Mouse (Mus musculus): Measurements from ENCODE around the gene Slc12a1. TPM values are rescaled to one million over a fixed set of nuclear protein-coding genes. Genes with fewer than 3 reads are reported as not detected.

Slc12a1 gene
- polyA plus RNA-seq, 2 experiments = 0.06 TPM

- Histone ChIP-seq H3K9me3 (ENCODE audit: control insufficient read depth, low read length) (no peaks in the 10 kb centered on the region), H3K4me2 (replicated peaks; ENCODE audit: low read depth, low read length, severe bottlenecking) (peak overlapping the region; percentile 67), H3K27ac (replicated peaks; ENCODE audit: low read depth, low read length) (peak overlapping the region; percentile 95), H3K27me3 (ENCODE audit: control insufficient read depth, insufficient read depth, low read length) (no peaks in the 10 kb centered on the region), H3K36me3 (ENCODE audit: control insufficient read depth, insufficient read depth, low read length) (peaks cover 24% of the 10 kb centered on the region), H3K4me1 (ENCODE audit: control insufficient read depth, insufficient read depth, low read length) (peaks cover 9% of the 10 kb centered on the region), H3K9ac (ENCODE audit: low read depth, low read length, severe bottlenecking) (peak overlapping the region; percentile 88), H3K4me3 (replicated peaks; ENCODE audit: low read length) (peak overlapping the region; percentile 75)
- WGBS = under 1% methylated on average over 8 of the region's 8 CpGs
- ATAC-seq (ENCODE audit: low FRiP score, low read depth) (no peak), DNase-seq (ENCODE audit: low spot score) (peak; percentile 27)
- no peak for TF ChIP-seq POLR2A (IDR thresholded peaks at IDR 0.05; ENCODE audit: borderline replicate concordance, extremely low read depth, insufficient read depth, insufficient read length)
These were observed 96.0 kb downstream of the Slc12a1 start for GRCm38 (mm10) chr2:125248256-125248655.

GRCm38 (mm10) chr2:125249339-125249738 is 97.0 kb downstream of the Slc12a1 start:
- Histone ChIP-seq H3K27ac (replicated peaks; ENCODE audit: low read depth, low read length) (no peak overlapping the region), H3K9me3 (ENCODE audit: control insufficient read depth, low read length) (no peaks in the 10 kb centered on the region), H3K4me2 (replicated peaks; ENCODE audit: low read depth, low read length, severe bottlenecking) (peak overlapping the region; percentile 67; the same call in 1 of the 2 replicates), H3K9ac (ENCODE audit: low read depth, low read length, severe bottlenecking) (no peak overlapping the region), H3K4me1 (ENCODE audit: control insufficient read depth, insufficient read depth, low read length) (peaks cover 9% of the 10 kb centered on the region), H3K27me3 (ENCODE audit: control insufficient read depth, insufficient read depth, low read length) (no peaks in the 10 kb centered on the region), H3K4me3 (replicated peaks; ENCODE audit: low read length) (peak overlapping the region; percentile 75; the same call in 1 of the 2 replicates), H3K36me3 (ENCODE audit: control insufficient read depth, insufficient read depth, low read length) (peaks cover 35% of the 10 kb centered on the region)
- 86% methylated on average over 4 of the region's 4 CpGs for WGBS
- no peak for TF ChIP-seq POLR2A (IDR thresholded peaks at IDR 0.05; ENCODE audit: borderline replicate concordance, extremely low read depth, insufficient read depth, insufficient read length)
- DNase-seq (ENCODE audit: low spot score) (no peak), ATAC-seq (ENCODE audit: low FRiP score, low read depth) (no peak)

- Histone ChIP-seq H3K36me3 (ENCODE audit: control insufficient read depth, insufficient read depth, low read length) (peaks cover 40% of the 10 kb centered on the region), H3K4me2 (replicated peaks; ENCODE audit: low read depth, low read length, severe bottlenecking) (no peak overlapping the region)
- TF ChIP-seq POLR2A (IDR thresholded peaks at IDR 0.05; ENCODE audit: borderline replicate concordance, extremely low read depth, insufficient read depth, insufficient read length) = no peak
These were observed 97.6 kb downstream of the Slc12a1 start for GRCm38 (mm10) chr2:125249874-125250273.

GRCm38 (mm10) chr2:125251781-125252180 is 99.5 kb downstream of the Slc12a1 start:
- DNase-seq (ENCODE audit: low spot score) (no peak), ATAC-seq (ENCODE audit: low FRiP score, low read depth) (no peak)
- H3K4me1 ChIP-seq (ENCODE audit: control insufficient read depth, insufficient read depth, low read length) = peaks cover 6% of the 10 kb centered on the region
- no peak overlapping the region for H3K4me2 ChIP-seq (replicated peaks; ENCODE audit: low read depth, low read length, severe bottlenecking)
- no peaks in the 10 kb centered on the region for H3K9me3 ChIP-seq (ENCODE audit: control insufficient read depth, low read length)
- no peak for TF ChIP-seq POLR2A (IDR thresholded peaks at IDR 0.05; ENCODE audit: borderline replicate concordance, extremely low read depth, insufficient read depth, insufficient read length)
- H3K36me3 ChIP-seq (ENCODE audit: control insufficient read depth, insufficient read depth, low read length) = peaks cover 55% of the 10 kb centered on the region
- H3K4me3 ChIP-seq (replicated peaks; ENCODE audit: low read length) = no peak overlapping the region
- 86% methylated on average over 4 of the region's 4 CpGs for WGBS
- no peak overlapping the region for H3K27ac ChIP-seq (replicated peaks; ENCODE audit: low read depth, low read length)
- no peaks in the 10 kb centered on the region for H3K27me3 ChIP-seq (ENCODE audit: control insufficient read depth, insufficient read depth, low read length)
- H3K9ac ChIP-seq (ENCODE audit: low read depth, low read length, severe bottlenecking) = no peak overlapping the region

More at GRCm38 (mm10) chr2:125249874-125250273, 97.6 kb downstream of the Slc12a1 start:
- H3K9me3 ChIP-seq (ENCODE audit: control insufficient read depth, low read length) = no peaks in the 10 kb centered on the region
- H3K4me1 ChIP-seq (ENCODE audit: control insufficient read depth, insufficient read depth, low read length) = peaks cover 9% of the 10 kb centered on the region
- WGBS = 92% methylated on average over 4 of the region's 4 CpGs
- no peak overlapping the region for H3K27ac ChIP-seq (replicated peaks; ENCODE audit: low read depth, low read length)
- ATAC-seq (ENCODE audit: low FRiP score, low read depth) = no peak
- no peak overlapping the region for H3K4me3 ChIP-seq (replicated peaks; ENCODE audit: low read length)
- DNase-seq (ENCODE audit: low spot score) = no peak
- no peaks in the 10 kb centered on the region for H3K27me3 ChIP-seq (ENCODE audit: control insufficient read depth, insufficient read depth, low read length)
- H3K9ac ChIP-seq (ENCODE audit: low read depth, low read length, severe bottlenecking) = no peak overlapping the region

- H3K4me3 ChIP-seq (replicated peaks; ENCODE audit: low read length) = no peak overlapping the region
- H3K4me2 ChIP-seq (replicated peaks; ENCODE audit: low read depth, low read length, severe bottlenecking) = no peak overlapping the region
- no peaks in the 10 kb centered on the region for H3K9me3 ChIP-seq (ENCODE audit: control insufficient read depth, low read length)
- no peak overlapping the region for H3K9ac ChIP-seq (ENCODE audit: low read depth, low read length, severe bottlenecking)
- H3K27me3 ChIP-seq (ENCODE audit: control insufficient read depth, insufficient read depth, low read length) = no peaks in the 10 kb centered on the region
- peaks cover 6% of the 10 kb centered on the region for H3K4me1 ChIP-seq (ENCODE audit: control insufficient read depth, insufficient read depth, low read length)
- H3K36me3 ChIP-seq (ENCODE audit: control insufficient read depth, insufficient read depth, low read length) = peaks cover 60% of the 10 kb centered on the region
- 51% methylated on average over 2 of the region's 2 CpGs for WGBS
- TF ChIP-seq POLR2A (IDR thresholded peaks at IDR 0.05; ENCODE audit: borderline replicate concordance, extremely low read depth, insufficient read depth, insufficient read length) = no peak
- no peak overlapping the region for H3K27ac ChIP-seq (replicated peaks; ENCODE audit: low read depth, low read length)
- DNase-seq (ENCODE audit: low spot score) (peak; percentile 34), ATAC-seq (ENCODE audit: low FRiP score, low read depth) (no peak)
These were observed 100.0 kb downstream of the Slc12a1 start for GRCm38 (mm10) chr2:125252275-125252674.

- Histone ChIP-seq H3K4me2 (replicated peaks; ENCODE audit: low read depth, low read length, severe bottlenecking) (no peak overlapping the region), H3K9me3 (ENCODE audit: control insufficient read depth, low read length) (no peaks in the 10 kb centered on the region), H3K27me3 (ENCODE audit: control insufficient read depth, insufficient read depth, low read length) (no peaks in the 10 kb centered on the region), H3K36me3 (ENCODE audit: control insufficient read depth, insufficient read depth, low read length) (peaks cover 70% of the 10 kb centered on the region), H3K4me3 (replicated peaks; ENCODE audit: low read length) (no peak overlapping the region), H3K4me1 (ENCODE audit: control insufficient read depth, insufficient read depth, low read length) (peaks cover 4% of the 10 kb centered on the region), H3K27ac (replicated peaks; ENCODE audit: low read depth, low read length) (no peak overlapping the region), H3K9ac (ENCODE audit: low read depth, low read length, severe bottlenecking) (no peak overlapping the region)
- 95% methylated on average over 6 of the region's 6 CpGs for WGBS
- ATAC-seq (ENCODE audit: low FRiP score, low read depth) (no peak), DNase-seq (ENCODE audit: low spot score) (no peak)
- no peak for TF ChIP-seq POLR2A (IDR thresholded peaks at IDR 0.05; ENCODE audit: borderline replicate concordance, extremely low read depth, insufficient read depth, insufficient read length)
These were observed 101.4 kb downstream of the Slc12a1 start for GRCm38 (mm10) chr2:125253699-125254098.
